Mouse (Mus musculus): ENCODE measurements at regions not wholly inside any gene's neighbourhood (a gene's known extent, or its start where the extent isn't known, plus 50 kb on each side); places are given as distances from the start of the nearest gene placed in this dataset.

DNA sequence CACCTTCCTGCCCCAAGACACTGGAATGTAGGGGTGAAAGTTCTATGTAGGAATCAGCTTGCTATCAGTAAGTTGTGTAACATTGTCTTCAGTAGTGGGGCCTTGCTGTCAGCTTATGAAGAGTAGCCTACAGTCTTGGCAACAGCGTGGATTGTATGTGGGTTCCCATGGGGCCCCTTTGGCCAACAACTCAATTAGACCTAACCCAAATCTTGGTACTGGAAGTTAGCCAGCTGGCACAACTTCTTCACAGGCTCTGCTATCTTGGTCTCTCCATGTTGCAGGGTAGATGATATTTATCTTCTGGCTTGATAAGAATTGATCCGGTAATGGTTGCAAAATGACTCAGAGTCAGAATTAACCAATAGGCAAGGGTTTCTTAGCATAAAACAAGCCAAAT is 244.2 kb upstream of the Msx2 start:
- Histone ChIP-seq H3K9me3 (replicated peaks) (no peaks in the 10 kb centered on the region), H3K27me3 (ENCODE audit: low read depth, poor library complexity, severe bottlenecking) (no peaks in the 10 kb centered on the region), H3K27ac (no peak overlapping the region), H3K4me3 (no peak overlapping the region), H3K4me1 (peaks cover 31% of the 10 kb centered on the region), H3K36me3 (no peaks in the 10 kb centered on the region)
- no peak for DNase-seq (ENCODE audit: low spot score)
- WGBS = 97% methylated on average over 2 of the region's 2 CpGs

GRCm38 (mm10) chr13:53709062-53709461 is 236.2 kb upstream of the Msx2 start:
- Histone ChIP-seq H3K4me1 (peaks cover 16% of the 10 kb centered on the region), H3K27ac (peak overlapping the region; percentile 37), H3K4me3 (no peak overlapping the region), H3K36me3 (no peaks in the 10 kb centered on the region), H3K27me3 (ENCODE audit: low read depth, poor library complexity, severe bottlenecking) (no peaks in the 10 kb centered on the region), H3K9me3 (replicated peaks) (no peaks in the 10 kb centered on the region)
- 48% methylated on average over 10 of the region's 10 CpGs for WGBS
- peak; percentile 59 for DNase-seq (ENCODE audit: low spot score)

- no peak overlapping the region for H3K27ac ChIP-seq
- H3K4me1 ChIP-seq = peaks cover 16% of the 10 kb centered on the region
- no peak overlapping the region for H3K4me3 ChIP-seq
- H3K9me3 ChIP-seq (replicated peaks) = no peaks in the 10 kb centered on the region
- DNase-seq (ENCODE audit: low spot score) = no peak
- H3K27me3 ChIP-seq (ENCODE audit: low read depth, poor library complexity, severe bottlenecking) = no peaks in the 10 kb centered on the region
- H3K36me3 ChIP-seq = no peaks in the 10 kb centered on the region
- 88% methylated on average over 17 of the region's 17 CpGs for WGBS
These were observed 234.7 kb upstream of the Msx2 start for GRCm38 (mm10) chr13:53707548-53707947.

- WGBS = 89% methylated on average over 11 of the region's 11 CpGs
- Histone ChIP-seq H3K27me3 (ENCODE audit: low read depth, poor library complexity, severe bottlenecking) (no peaks in the 10 kb centered on the region), H3K36me3 (no peaks in the 10 kb centered on the region), H3K27ac (no peak overlapping the region), H3K9me3 (replicated peaks) (no peaks in the 10 kb centered on the region), H3K4me3 (no peak overlapping the region), H3K4me1 (peaks cover 9% of the 10 kb centered on the region)
- no peak for DNase-seq (ENCODE audit: low spot score)
These were observed 231.2 kb upstream of the Msx2 start for GRCm38 (mm10) chr13:53704104-53704503.

DNA sequence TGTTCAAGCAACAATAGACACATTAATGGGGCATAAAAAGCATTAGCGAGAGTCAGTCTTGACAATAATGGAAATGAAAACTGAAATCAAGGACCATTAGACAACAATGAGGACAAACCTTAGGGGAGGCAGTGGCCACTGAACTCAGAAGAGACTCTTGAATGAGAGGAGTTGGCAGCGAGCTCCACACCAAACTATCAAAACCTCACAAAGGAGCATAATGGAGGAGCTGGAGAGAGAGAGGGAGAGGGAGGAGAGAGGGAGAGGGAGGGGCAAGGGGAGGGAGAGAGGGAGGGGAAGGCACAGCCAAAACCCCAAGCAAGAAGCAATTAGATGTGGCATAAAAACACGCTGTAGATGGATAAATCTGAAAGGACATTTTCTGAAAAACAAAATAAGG is 227.4 kb upstream of the Msx2 start:
- Histone ChIP-seq H3K27me3 (ENCODE audit: low read depth, poor library complexity, severe bottlenecking) (no peaks in the 10 kb centered on the region), H3K9me3 (replicated peaks) (no peaks in the 10 kb centered on the region), H3K4me3 (no peak overlapping the region), H3K4me1 (peaks cover 23% of the 10 kb centered on the region), H3K36me3 (no peaks in the 10 kb centered on the region), H3K27ac (no peak overlapping the region)
- no peak for DNase-seq (ENCODE audit: low spot score)
- 79% methylated on average over 3 of the region's 3 CpGs for WGBS

DNA sequence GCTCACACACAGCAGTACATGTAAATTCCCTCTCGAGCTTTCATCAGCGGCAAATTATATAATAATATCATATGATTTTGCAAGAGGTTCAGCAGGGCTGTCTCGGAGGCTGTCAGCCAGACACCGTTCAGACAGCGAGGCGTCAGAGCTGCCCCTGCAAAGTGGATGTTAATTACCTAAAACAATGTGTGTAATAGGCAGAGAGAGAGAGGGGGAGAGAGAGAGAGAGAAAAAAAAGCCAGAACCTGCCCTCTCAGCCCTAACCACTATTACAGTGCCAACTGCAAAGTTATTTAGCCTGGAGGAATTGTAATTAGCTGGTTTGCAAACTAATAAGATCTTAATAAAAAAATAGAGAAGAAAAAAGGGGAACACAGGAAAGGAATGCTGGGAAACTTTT is 225.1 kb upstream of the Msx2 start:
- Histone ChIP-seq H3K27ac (no peak overlapping the region), H3K4me3 (no peak overlapping the region)
- WGBS = 52% methylated on average over 6 of the region's 6 CpGs

DNA sequence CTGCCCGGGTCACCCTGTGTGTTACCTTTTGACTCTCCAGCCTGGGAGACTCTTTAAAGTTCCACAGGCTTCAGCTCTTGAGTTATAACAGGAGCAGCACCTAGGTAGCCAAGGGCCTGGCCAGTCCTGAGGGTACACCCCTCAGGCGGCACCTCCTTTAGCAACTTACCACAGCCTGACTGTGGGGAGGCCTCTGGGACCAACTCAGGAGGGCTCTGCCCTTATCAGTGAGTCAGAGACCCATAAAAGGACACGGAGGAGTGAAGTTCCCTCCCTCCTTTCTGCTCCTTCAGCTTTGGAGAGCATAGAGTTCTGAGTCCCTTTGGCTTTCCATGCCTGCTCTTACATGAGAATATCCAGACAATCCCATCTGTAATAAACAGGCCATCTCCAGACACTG is 222.5 kb upstream of the Msx2 start:
- H3K9me3 ChIP-seq (replicated peaks) = no peaks in the 10 kb centered on the region
- peaks cover 31% of the 10 kb centered on the region for H3K4me1 ChIP-seq
- no peak overlapping the region for H3K27ac ChIP-seq
- 32% methylated on average over 3 of the region's 3 CpGs for WGBS
- H3K4me3 ChIP-seq = no peak overlapping the region
- DNase-seq (ENCODE audit: low spot score) = no peak
- no peaks in the 10 kb centered on the region for H3K27me3 ChIP-seq (ENCODE audit: low read depth, poor library complexity, severe bottlenecking)
- H3K36me3 ChIP-seq = no peaks in the 10 kb centered on the region

More for the DNA sequence above, 225.1 kb upstream of the Msx2 start:
- no peaks in the 10 kb centered on the region for H3K9me3 ChIP-seq (replicated peaks)
- no peaks in the 10 kb centered on the region for H3K36me3 ChIP-seq
- no peak for DNase-seq (ENCODE audit: low spot score)
- H3K27me3 ChIP-seq (ENCODE audit: low read depth, poor library complexity, severe bottlenecking) = no peaks in the 10 kb centered on the region
- peaks cover 31% of the 10 kb centered on the region for H3K4me1 ChIP-seq

GRCm38 (mm10) chr13:53688934-53689333 is 216.1 kb upstream of the Msx2 start:
- DNase-seq (ENCODE audit: low spot score) = peak; percentile 64
- Histone ChIP-seq H3K4me1 (peaks cover 22% of the 10 kb centered on the region), H3K36me3 (no peaks in the 10 kb centered on the region), H3K4me3 (peak overlapping the region; percentile 38), H3K27me3 (ENCODE audit: low read depth, poor library complexity, severe bottlenecking) (peaks cover 28% of the 10 kb centered on the region), H3K27ac (peak overlapping the region; percentile 75), H3K9me3 (replicated peaks) (no peaks in the 10 kb centered on the region)
- WGBS = 26% methylated on average over 8 of the region's 8 CpGs

DNA sequence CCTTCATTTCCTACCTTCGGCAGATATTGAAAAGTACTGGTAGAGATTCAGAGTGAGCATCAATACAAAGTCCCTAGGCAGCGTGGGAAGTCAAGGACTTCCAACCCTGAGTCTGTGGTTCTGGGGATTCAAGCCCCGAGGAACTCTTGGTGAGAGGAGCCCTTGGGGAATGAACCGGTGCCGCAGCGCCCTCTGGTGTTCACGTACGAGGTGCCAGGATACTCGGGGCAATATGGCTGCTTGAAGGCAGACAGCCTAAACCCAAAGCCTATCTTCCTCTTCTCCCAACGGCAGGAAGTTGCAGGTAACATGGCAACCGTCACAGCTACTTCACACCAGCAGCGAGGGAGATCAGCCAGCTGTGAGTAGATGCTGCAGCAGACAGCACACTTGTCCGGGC is 215.6 kb upstream of the Msx2 start:
- Histone ChIP-seq H3K9me3 (replicated peaks) (no peaks in the 10 kb centered on the region), H3K27me3 (ENCODE audit: low read depth, poor library complexity, severe bottlenecking) (peaks cover 28% of the 10 kb centered on the region), H3K4me1 (peaks cover 22% of the 10 kb centered on the region), H3K36me3 (no peaks in the 10 kb centered on the region), H3K27ac (peak overlapping the region; percentile 75), H3K4me3 (peak overlapping the region; percentile 38)
- peak; percentile 92 for DNase-seq (ENCODE audit: low spot score)
- WGBS = 8% methylated on average over 13 of the region's 13 CpGs

GRCm38 (mm10) chr13:53684498-53684897 is 211.6 kb upstream of the Msx2 start:
- Histone ChIP-seq H3K27me3 (ENCODE audit: low read depth, poor library complexity, severe bottlenecking) (peaks cover 27% of the 10 kb centered on the region), H3K4me3 (no peak overlapping the region), H3K9me3 (replicated peaks) (no peaks in the 10 kb centered on the region), H3K27ac (no peak overlapping the region), H3K4me1 (peaks cover 28% of the 10 kb centered on the region), H3K36me3 (no peaks in the 10 kb centered on the region)
- 54% methylated on average over 5 of the region's 5 CpGs for WGBS
- DNase-seq (ENCODE audit: low spot score) = no peak

DNA sequence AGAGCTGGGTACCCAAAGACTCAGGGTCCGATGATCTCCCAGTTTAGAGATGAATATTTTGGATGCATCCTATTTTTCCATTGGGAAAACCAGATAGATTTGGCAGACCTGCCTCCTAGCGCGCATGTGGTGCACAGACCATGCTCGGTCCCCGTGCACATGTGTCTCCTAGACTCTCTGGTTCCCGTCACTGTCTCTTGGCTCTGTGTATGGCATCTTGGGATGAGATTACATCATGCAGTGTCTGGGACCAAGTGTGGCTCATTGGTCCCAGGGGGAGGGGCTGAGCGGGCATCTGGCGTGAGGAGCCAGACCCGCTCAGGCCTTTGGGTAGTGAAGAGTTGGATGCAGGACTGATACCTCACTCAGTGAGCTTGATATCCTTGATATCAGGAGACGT is 204.3 kb upstream of the Msx2 start:
- no peaks in the 10 kb centered on the region for H3K36me3 ChIP-seq
- H3K27ac ChIP-seq = no peak overlapping the region
- WGBS = 91% methylated on average over 10 of the region's 10 CpGs
- H3K27me3 ChIP-seq (ENCODE audit: low read depth, poor library complexity, severe bottlenecking) = peaks cover 6% of the 10 kb centered on the region; the same call in 1 of the 2 replicates
- peaks cover 8% of the 10 kb centered on the region for H3K4me1 ChIP-seq
- H3K9me3 ChIP-seq (replicated peaks) = no peaks in the 10 kb centered on the region
- no peak for DNase-seq (ENCODE audit: low spot score)
- H3K4me3 ChIP-seq = no peak overlapping the region

DNA sequence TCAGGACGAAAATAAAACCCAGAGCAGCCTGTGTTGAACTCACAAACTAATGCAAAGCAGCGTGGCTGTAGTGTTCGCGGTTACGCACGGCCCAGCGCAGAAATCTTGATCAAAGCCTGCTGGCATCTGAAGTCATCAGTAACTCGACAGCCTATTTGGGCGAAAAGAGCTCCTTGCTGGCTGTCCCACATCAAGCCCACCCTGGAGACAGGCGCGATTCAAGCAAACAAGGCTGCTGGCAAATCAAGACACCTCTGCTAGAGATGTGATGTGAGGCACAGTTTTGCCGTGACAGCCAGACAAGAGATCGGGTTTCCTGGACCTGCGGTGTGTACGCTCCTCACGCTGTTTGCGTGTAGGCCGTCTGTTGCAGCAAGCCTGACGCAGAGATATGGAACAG is 197.5 kb upstream of the Msx2 start:
- Histone ChIP-seq H3K27ac (0 out of 2 replicates have a peak overlapping the region, but pooled peaks have one; percentile 0), H3K27me3 (ENCODE audit: low read depth, poor library complexity, severe bottlenecking) (peaks cover 14% of the 10 kb centered on the region; the same call in 1 of the 2 replicates), H3K4me1 (peaks cover 15% of the 10 kb centered on the region), H3K9me3 (replicated peaks) (no peaks in the 10 kb centered on the region), H3K4me3 (peak overlapping the region; percentile 30), H3K36me3 (no peaks in the 10 kb centered on the region)
- 27% methylated on average over 19 of the region's 19 CpGs for WGBS
- DNase-seq (ENCODE audit: low spot score) = peak; percentile 78

DNA sequence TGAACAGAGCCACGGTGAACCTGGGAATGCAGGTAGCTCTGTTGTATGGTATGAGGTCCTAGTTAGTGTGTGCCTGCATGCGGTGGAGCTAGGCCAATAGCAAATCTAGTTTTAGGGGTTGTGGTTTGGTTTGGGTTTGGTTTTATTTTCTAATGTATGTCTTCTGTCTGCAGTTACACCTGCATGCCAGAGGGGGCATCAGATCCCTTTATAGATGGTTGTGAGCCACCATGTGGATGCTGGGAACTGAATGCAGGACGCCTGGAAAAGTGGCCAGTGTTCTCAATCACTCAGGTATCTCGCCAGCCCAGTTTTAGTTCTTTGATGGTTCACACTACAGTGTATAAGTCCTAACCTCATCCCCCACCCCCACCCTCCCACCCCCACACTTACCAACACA is 194.6 kb upstream of the Msx2 start:
- no peaks in the 10 kb centered on the region for H3K9me3 ChIP-seq (replicated peaks)
- 89% methylated on average over 4 of the region's 4 CpGs for WGBS
- H3K4me3 ChIP-seq = no peak overlapping the region
- H3K36me3 ChIP-seq = no peaks in the 10 kb centered on the region
- peaks cover 14% of the 10 kb centered on the region; the same call in 1 of the 2 replicates for H3K27me3 ChIP-seq (ENCODE audit: low read depth, poor library complexity, severe bottlenecking)
- peaks cover 15% of the 10 kb centered on the region for H3K4me1 ChIP-seq
- H3K27ac ChIP-seq = no peak overlapping the region
- DNase-seq (ENCODE audit: low spot score) = no peak

GRCm38 (mm10) chr13:53665592-53665991 is 192.7 kb upstream of the Msx2 start:
- WGBS = 91% methylated on average over 2 of the region's 2 CpGs
- DNase-seq (ENCODE audit: low spot score) = no peak

More at GRCm38 (mm10) chr13:53665592-53665991, 192.7 kb upstream of the Msx2 start:
- Histone ChIP-seq H3K27me3 (ENCODE audit: low read depth, poor library complexity, severe bottlenecking) (no peaks in the 10 kb centered on the region), H3K4me3 (no peak overlapping the region), H3K4me1 (peaks cover 8% of the 10 kb centered on the region), H3K36me3 (no peaks in the 10 kb centered on the region), H3K27ac (no peak overlapping the region), H3K9me3 (replicated peaks) (no peaks in the 10 kb centered on the region)

All from limb, embryonic 10.5 days (tissue).